Mouse (Mus musculus): ENCODE measurements at regions not wholly inside any gene's neighbourhood (a gene's known extent, or its start where the extent isn't known, plus 50 kb on each side); places are given as distances from the start of the nearest gene placed in this dataset.

- TF ChIP-seq MAX (IDR thresholded peaks at IDR 0.05; ENCODE audit: low read length) (no peak), JUND (IDR thresholded peaks at IDR 0.05; ENCODE audit: low read depth, low read length) (no peak), E2F4 (IDR thresholded peaks at IDR 0.05; ENCODE audit: borderline replicate concordance, low read depth, low read length) (no peak), MAZ (IDR thresholded peaks at IDR 0.05; ENCODE audit: low read depth, low read length) (no peak), MYB (IDR thresholded peaks at IDR 0.05; ENCODE audit: low read depth, low read length) (no peak)
Observed at GRCm38 (mm10) chr3:104565423-104566230, 53.9 kb upstream of the Lrig2 start (continued).

- no peaks in the 10 kb centered on the region for H3K9me3 ChIP-seq (replicated peaks; ENCODE audit: insufficient read depth, low read length)
- H3K9ac ChIP-seq (ENCODE audit: control insufficient read depth, low read depth, low read length, poor library complexity, severe bottlenecking): no peak overlapping the region
- no peak overlapping the region for H3K27ac ChIP-seq (ENCODE audit: control insufficient read depth, low read depth, low read length)
- H3K4me3 ChIP-seq (ENCODE audit: control insufficient read depth in 1 of 2, insufficient read depth in 1 of 2, low read depth in 2 of 2, low read length in 2 of 2): no peak overlapping the region
- no peaks in the 10 kb centered on the region for H3K36me3 ChIP-seq (ENCODE audit: control insufficient read depth in 1 of 2, insufficient read depth in 2 of 2, low read length in 2 of 2)
- no peaks in the 10 kb centered on the region for H3K79me2 ChIP-seq (ENCODE audit: control insufficient read depth, insufficient read depth, low read length, poor library complexity)
- TF ChIP-seq KAT2A (conservative IDR thresholded peaks at IDR 0.05; ENCODE audit: low read depth, low read length) (no peak), MYB (IDR thresholded peaks at IDR 0.05; ENCODE audit: low read depth, low read length) (no peak), ETS1 (IDR thresholded peaks at IDR 0.05; ENCODE audit: low read depth, low read length) (no peak), JUND (IDR thresholded peaks at IDR 0.05; ENCODE audit: low read depth, low read length) (no peak), POLR2AphosphoS5 (IDR thresholded peaks at IDR 0.05; ENCODE audit: borderline replicate concordance, low read depth, low read length) (no peak), NRF1 (IDR thresholded peaks at IDR 0.05; ENCODE audit: insufficient read depth, low read depth, low read length, poor library complexity, severe bottlenecking) (no peak), CHD2 (IDR thresholded peaks at IDR 0.05; ENCODE audit: low read length) (no peak)
- peaks cover 2 to 7% of the 10 kb centered on the region in 2 experiments; a peak in 3 of 4 replicates for H3K27me3 ChIP-seq (ENCODE audit: control insufficient read depth in 1 of 2, insufficient read depth in 2 of 2, low read length in 2 of 2)
- H3K4me1 ChIP-seq (ENCODE audit: control insufficient read depth in 1 of 2, insufficient read depth in 2 of 2, low read length in 2 of 2): no peaks in the 10 kb centered on the region
- no peak for DNase-seq (ENCODE audit: low read depth, low spot score)
Observed at GRCm38 (mm10) chr3:104564857-104565256, 53.1 kb upstream of the Lrig2 start.

DNA sequence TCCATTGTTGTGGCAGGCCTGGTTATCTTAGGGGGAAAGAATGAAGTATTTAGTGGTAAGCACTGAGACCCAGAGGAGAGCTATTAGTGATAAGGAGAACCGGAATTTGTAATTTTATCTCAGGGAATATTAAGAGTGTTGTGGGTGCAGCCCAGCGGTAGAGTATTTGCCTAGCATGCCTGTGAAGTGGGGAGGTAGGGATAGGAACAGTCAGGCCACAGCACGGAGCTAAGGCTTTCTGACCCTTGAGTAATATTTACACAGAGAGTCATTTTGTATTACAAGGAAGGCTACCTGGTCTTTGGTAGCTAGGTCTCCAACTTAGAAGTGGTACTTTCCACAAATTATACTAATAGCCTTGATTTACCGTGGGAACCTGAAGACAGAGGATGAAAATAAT, 49.8 kb upstream of the Lrig2 start:
- Histone ChIP-seq H3K4me3 (ENCODE audit: control insufficient read depth in 1 of 2, insufficient read depth in 1 of 2, low read depth in 2 of 2, low read length in 2 of 2) (no peak overlapping the region), H3K4me1 (ENCODE audit: control insufficient read depth in 1 of 2, insufficient read depth in 2 of 2, low read length in 2 of 2) (no peaks in the 10 kb centered on the region), H3K9ac (ENCODE audit: control insufficient read depth, low read depth, low read length, poor library complexity, severe bottlenecking) (no peak overlapping the region), H3K36me3 (ENCODE audit: control insufficient read depth in 1 of 2, insufficient read depth in 2 of 2, low read length in 2 of 2) (no peaks in the 10 kb centered on the region), H3K27me3 (ENCODE audit: control insufficient read depth in 1 of 2, insufficient read depth in 2 of 2, low read length in 2 of 2) (peaks cover 0 to 6% of the 10 kb centered on the region in 2 experiments), H3K9me3 (replicated peaks; ENCODE audit: insufficient read depth, low read length) (no peaks in the 10 kb centered on the region), H3K79me2 (ENCODE audit: control insufficient read depth, insufficient read depth, low read length, poor library complexity) (no peaks in the 10 kb centered on the region), H3K27ac (ENCODE audit: control insufficient read depth, low read depth, low read length) (no peak overlapping the region)
- no peak for DNase-seq (ENCODE audit: low read depth, low spot score)
- TF ChIP-seq POLR2AphosphoS2 (IDR thresholded peaks at IDR 0.05; ENCODE audit: low read length) (no peak), ZMIZ1 (IDR thresholded peaks at IDR 0.05; ENCODE audit: low read depth, low read length) (no peak), GATA1 (IDR thresholded peaks at IDR 0.05; ENCODE audit: low read depth, low read length) (no peak), MEF2A (IDR thresholded peaks at IDR 0.05; ENCODE audit: extremely low read depth, insufficient replicate concordance, low read depth, low read length, poor library complexity, severe bottlenecking) (no peak), MYB (IDR thresholded peaks at IDR 0.05; ENCODE audit: low read depth, low read length) (no peak), CTCF (IDR thresholded peaks at IDR 0.05 in 2 of 3, conservative IDR thresholded peaks at IDR 0.05 in 1 of 3; ENCODE audit: control insufficient read depth in 1 of 3, insufficient read depth in 1 of 3, low read depth in 2 of 3, low read length in 3 of 3, poor library complexity in 1 of 3, severe bottlenecking in 1 of 3) (no peak), NELFE (IDR thresholded peaks at IDR 0.05; ENCODE audit: low read depth, low read length) (no peak), POLR2A (IDR thresholded peaks at IDR 0.05; ENCODE audit: control insufficient read depth in 1 of 2, insufficient read depth in 1 of 2, low read depth in 1 of 2, low read length in 2 of 2, poor library complexity in 1 of 2) (no peak), MAX (IDR thresholded peaks at IDR 0.05; ENCODE audit: low read length) (no peak), RAD21 (IDR thresholded peaks at IDR 0.05; ENCODE audit: low read depth, low read length) (no peak)

Data from MEL (cell line).